Mouse (Mus musculus) lung, embryonic 14.5 days (tissue): ENCODE results near the gene Vwa5b1. TPM values are rescaled to one million over a fixed set of nuclear protein-coding genes. Genes with fewer than 3 reads are reported as not detected.
A peak's percentile ranks its signal among the peaks of the same experiment; 100 is the strongest.

Experiments
- ATAC-seq: fragments of 200-750 bp; cut with Nextera tagmentation; 2 replicates; pipeline ENCODE4 v1.8.0; 2017; ENCODE audit warnings: mild to moderate bottlenecking, moderate TSS enrichment, moderate library complexity; ENCODE audit not compliant: insufficient read depth
- DNase-seq: peaks from one replicate; pipeline ENCODE4 v3.0.0-alpha.2; 2015
- H3K27ac ChIP-seq: fragments of 300-500 bp; sonication (generic); 2 replicates; pipeline ENCODE4 v1.5.1; 2014; ENCODE audit warnings: low read depth, mild to moderate bottlenecking, moderate library complexity
- H3K27me3 ChIP-seq: fragments of 300-500 bp; sonication (generic); 2 replicates; pipeline ENCODE4 v1.6.1; 2014; ENCODE audit warnings: low read length, control low read depth; ENCODE audit not compliant: insufficient read depth
- H3K36me3 ChIP-seq: fragments of 300-500 bp; sonication (generic); 2 replicates; pipeline ENCODE4 v1.6.1; 2014; ENCODE audit warnings: control low read depth; ENCODE audit not compliant: insufficient read depth
- H3K4me1 ChIP-seq: fragments of 300-500 bp; sonication (generic); 2 replicates; pipeline ENCODE4 v1.6.1; 2014; ENCODE audit warnings: antibody characterized with exemption, control low read depth; ENCODE audit not compliant: insufficient read depth
- H3K4me2 ChIP-seq: fragments of 300-500 bp; sonication (generic); 2 replicates; pipeline ENCODE4 v1.6.1; 2014; ENCODE audit warnings: mild to moderate bottlenecking
- H3K4me3 ChIP-seq: fragments of 300-500 bp; sonication (generic); 2 replicates; pipeline ENCODE4 v1.5.1; 2014; ENCODE audit warnings: low read depth, low read length
- H3K9ac ChIP-seq: fragments of 300-500 bp; sonication (generic); 2 replicates; pipeline ENCODE4 v1.6.1; 2014
- H3K9me3 ChIP-seq: fragments of 300-500 bp; sonication (generic); 2 replicates; pipeline ENCODE4 v1.6.1; 2016; ENCODE audit warnings: low read depth, low read length, control low read depth
- CTCF ChIP-seq: IDR thresholded peaks from 2 replicates; pipeline ENCODE4 v1.5.1; 2016; ENCODE audit warnings: antibody characterized with exemption, low read depth
- WGBS: fragments of 180-500 bp; shearing (Covaris S2); extraction: QIAGEN DNeasy Blood & Tissue Kit; methylation state at CpG from one replicate; pipeline ENCODE4 v1.1.7; 2014; 5-methylcytosine and 5-hydroxymethylcytosine counted together
- polyA plus RNA-seq: library from polyadenylated mRNA; unstranded; fragments of >200 nt; fragmentation: Nextera tagmentation; extraction: Ambion mirVana; gene quantifications from 2 replicates; pipeline ENCODE4 v1.2.1, GENCODE M21; 2014

Gene Vwa5b1
- polyA plus RNA-seq, 1 experiment from 2014 or later: 0.11 TPM

- Histone ChIP-seq H3K27me3 (no peaks in the 10 kb centered on the region), H3K4me1 (no peaks in the 10 kb centered on the region), H3K9me3 (no peaks in the 10 kb centered on the region), H3K27ac (no peak overlapping the region), H3K9ac (no peak overlapping the region), H3K4me3 (no peak overlapping the region), H3K36me3 (no peaks in the 10 kb centered on the region), H3K4me2 (no peak overlapping the region)
- 50% methylated on average over 9 of the region's 9 CpGs for WGBS
- no peak for TF ChIP-seq CTCF
- ATAC-seq (no peak), DNase-seq (no peak)
These were observed 118.4 kb downstream of the Vwa5b1 start for GRCm38 (mm10) chr4:138517153-138517789.

GRCm38 (mm10) chr4:138516448-138516847 is 119.2 kb downstream of the Vwa5b1 start:
- TF ChIP-seq CTCF: no peak
- Histone ChIP-seq H3K4me1 (no peaks in the 10 kb centered on the region), H3K9ac (no peak overlapping the region), H3K27ac (no peak overlapping the region), H3K9me3 (no peaks in the 10 kb centered on the region), H3K27me3 (no peaks in the 10 kb centered on the region), H3K36me3 (no peaks in the 10 kb centered on the region), H3K4me2 (no peak overlapping the region), H3K4me3 (no peak overlapping the region)
- DNase-seq (peak; percentile 8), ATAC-seq (no peak)
- 66% methylated on average over 3 of the region's 3 CpGs for WGBS

Other genes starting within 250 kb of the Vwa5b1 start
- gene Fam43b, start 239.4 kb downstream of the Vwa5b1 start, polyA plus RNA-seq: not detected in 2 replicates
- 16.1 and 18.0 TPM in 2 replicates for gene Mul1, start 201.2 kb downstream of the Vwa5b1 start, polyA plus RNA-seq
- gene Camk2n1, start 181.6 kb downstream of the Vwa5b1 start, polyA plus RNA-seq: 2.6 and 3.2 TPM in 2 replicates
- gene Pla2g2c, start 88.9 kb upstream of the Vwa5b1 start, polyA plus RNA-seq: 0.15 and 0.25 TPM in 2 replicates
- 1.5 and 1.7 TPM in 2 replicates for gene Ubxn10, start 101.3 kb upstream of the Vwa5b1 start, polyA plus RNA-seq
- gene Pla2g2f, start 121.7 kb upstream of the Vwa5b1 start, polyA plus RNA-seq: not detected in 2 replicates
- gene Pla2g2d, start 139.9 kb upstream of the Vwa5b1 start, polyA plus RNA-seq: 0.18 TPM in 1 of 2 replicates, not detected in the other
- 0.46 and 0.61 TPM in 2 replicates for gene Pla2g5, start 227.6 kb upstream of the Vwa5b1 start, polyA plus RNA-seq
- gene Gm13030, start 238.1 kb upstream of the Vwa5b1 start, polyA plus RNA-seq: not detected in 2 replicates
- gene Pla2g2e, start 242.1 kb upstream of the Vwa5b1 start, polyA plus RNA-seq: not detected in 2 replicates